Mouse (Mus musculus): ENCODE measurements at regions not wholly inside any gene's neighbourhood (a gene's known extent, or its start where the extent isn't known, plus 50 kb on each side); places are given as distances from the start of the nearest gene placed in this dataset.

DNA sequence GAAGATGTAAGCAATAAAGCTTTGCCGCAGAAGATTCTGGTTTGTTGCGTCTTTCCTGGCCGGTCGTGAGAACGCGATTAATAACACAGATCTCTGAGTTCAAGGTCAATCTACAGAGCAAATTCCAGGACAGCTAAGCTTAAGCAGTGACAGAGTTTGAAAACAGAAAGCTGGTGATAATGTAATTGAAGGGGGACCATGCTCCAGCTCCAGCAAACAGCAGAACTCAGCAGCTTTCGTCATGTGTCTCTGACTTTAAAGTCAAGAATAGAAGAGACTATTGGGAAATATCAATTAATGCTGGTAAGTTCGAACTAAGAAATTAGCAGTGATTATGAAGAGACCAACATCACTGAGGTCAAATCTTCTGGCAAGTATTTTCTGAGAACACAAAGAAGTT lies 251.2 kb downstream of the Btbd35f27 start:
- peak; percentile 1 for DNase-seq

Data from adrenal gland, postnatal 14 days (tissue).